Mouse (Mus musculus): Measurements from ENCODE around the gene Gm1604a. TPM values are rescaled to one million over a fixed set of nuclear protein-coding genes. Genes with fewer than 3 reads are reported as not detected.
"Not testable (repeated sequence)": the region's sequence is repeated elsewhere in the genome, so short reads cannot be mapped to it uniquely, and the experiment has no call there.

Gm1604a gene
- polyA plus RNA-seq, 1 experiment from 2014 or later = not detected

DNA sequence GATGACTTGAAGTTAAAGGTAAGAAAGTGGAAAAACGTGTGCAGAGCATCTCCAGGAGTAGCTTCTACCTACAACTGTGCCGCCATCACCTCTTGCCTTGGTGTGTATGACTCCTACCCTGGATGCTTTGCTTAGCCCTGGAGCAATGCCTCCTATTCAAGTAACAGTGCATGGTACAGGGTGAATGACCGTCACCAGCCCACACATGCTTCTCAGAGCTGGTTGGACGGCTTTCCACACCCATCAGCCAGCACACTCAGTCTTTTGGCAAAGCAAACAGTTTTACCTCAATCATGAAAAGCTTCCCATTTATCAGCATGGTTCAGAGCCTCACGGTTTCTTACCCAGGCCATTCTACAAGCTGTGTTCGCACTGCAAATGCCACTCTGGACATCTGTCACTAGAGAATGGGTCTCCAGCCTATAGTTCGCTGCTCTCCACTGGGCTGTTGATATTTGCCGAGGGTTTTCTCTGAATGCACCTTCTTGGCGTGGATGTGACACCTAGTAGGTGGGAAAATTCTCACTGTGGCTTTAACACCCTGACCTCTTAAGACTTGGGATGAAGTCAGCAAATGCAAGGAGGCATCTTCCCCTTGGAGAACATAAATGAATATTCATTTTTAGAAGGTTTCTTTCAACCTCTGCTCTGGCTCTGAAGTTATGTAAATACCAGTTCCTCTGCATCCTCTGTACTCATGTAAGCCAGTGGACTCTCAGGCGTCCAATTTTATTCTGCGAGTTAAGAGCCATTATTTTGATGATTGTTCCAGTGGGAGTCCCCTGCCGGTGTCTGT is 23.4 kb upstream of the Gm1604a start:
- not testable (repeated sequence) for ATAC-seq (ENCODE audit: low FRiP score, low TSS enrichment); H3K36me3 ChIP-seq (ENCODE audit: control insufficient read depth, insufficient read depth, low read length); H3K4me1 ChIP-seq (ENCODE audit: control insufficient read depth, insufficient read depth, low read length); H3K27me3 ChIP-seq (ENCODE audit: control insufficient read depth, insufficient read depth, low read length); H3K9ac ChIP-seq (ENCODE audit: low read depth, low read length); H3K4me3 ChIP-seq (ENCODE audit: low read length); H3K27ac ChIP-seq (ENCODE audit: low read depth, low read length); H3K4me2 ChIP-seq (replicated peaks; ENCODE audit: low read depth, low read length); H3K9me3 ChIP-seq (ENCODE audit: control insufficient read depth, low read length)
- WGBS = 51% methylated on average over 7 of the region's 12 CpGs

DNA sequence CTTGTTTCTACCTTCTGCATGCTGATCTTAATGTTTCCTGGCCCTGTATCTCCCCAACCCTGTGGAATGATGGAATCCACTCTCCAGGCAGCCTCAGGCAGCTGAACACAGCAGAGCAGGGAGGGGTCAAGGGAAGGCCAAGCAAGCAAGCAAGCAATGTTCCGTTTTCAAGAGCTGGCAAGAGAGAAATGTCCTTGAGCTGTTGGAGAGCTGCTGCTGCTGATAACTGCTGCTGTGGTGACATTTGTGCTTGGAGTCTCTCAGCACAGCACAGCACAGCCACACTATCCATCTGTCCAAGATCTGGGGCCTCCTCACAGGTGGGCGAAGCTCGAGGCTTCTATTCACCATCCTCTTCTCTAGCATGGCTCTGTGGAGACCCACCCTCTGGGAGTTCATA is 22.0 kb upstream of the Gm1604a start:
- H3K4me2 ChIP-seq (replicated peaks; ENCODE audit: low read depth, low read length); H3K27ac ChIP-seq (ENCODE audit: low read depth, low read length); H3K9ac ChIP-seq (ENCODE audit: low read depth, low read length); ATAC-seq (ENCODE audit: low FRiP score, low TSS enrichment); H3K9me3 ChIP-seq (ENCODE audit: control insufficient read depth, low read length); H3K36me3 ChIP-seq (ENCODE audit: control insufficient read depth, insufficient read depth, low read length); H3K4me1 ChIP-seq (ENCODE audit: control insufficient read depth, insufficient read depth, low read length); H3K27me3 ChIP-seq (ENCODE audit: control insufficient read depth, insufficient read depth, low read length); H3K4me3 ChIP-seq (ENCODE audit: low read length): not testable (repeated sequence)
- WGBS = no CpG with 5 or more reads among the region's 3 CpGs

DNA sequence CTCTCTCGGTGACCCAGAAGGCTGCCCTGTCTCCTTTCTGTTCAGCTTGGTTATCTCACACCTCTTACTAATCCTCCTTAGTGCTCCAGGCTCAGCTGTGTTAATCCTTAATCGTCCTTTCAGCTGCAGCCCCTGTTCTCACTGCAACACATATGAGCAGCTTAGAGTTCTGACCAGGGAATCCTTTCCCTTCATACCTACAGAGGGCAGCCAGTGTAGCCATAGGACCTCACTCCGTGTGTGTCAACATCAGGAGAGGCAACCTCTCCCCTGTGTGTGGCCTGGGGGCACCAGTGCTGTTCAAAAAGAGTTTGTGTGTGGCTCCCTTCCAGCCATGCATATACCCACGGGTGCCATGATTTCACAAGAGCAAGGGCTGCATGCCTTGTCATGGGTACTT is 19.7 kb upstream of the Gm1604a start:
- H3K36me3 ChIP-seq (ENCODE audit: control insufficient read depth, insufficient read depth, low read length); H3K27ac ChIP-seq (ENCODE audit: low read depth, low read length); H3K4me1 ChIP-seq (ENCODE audit: control insufficient read depth, insufficient read depth, low read length); H3K9me3 ChIP-seq (ENCODE audit: control insufficient read depth, low read length); H3K27me3 ChIP-seq (ENCODE audit: control insufficient read depth, insufficient read depth, low read length); ATAC-seq (ENCODE audit: low FRiP score, low TSS enrichment); H3K4me2 ChIP-seq (replicated peaks; ENCODE audit: low read depth, low read length); H3K9ac ChIP-seq (ENCODE audit: low read depth, low read length); H3K4me3 ChIP-seq (ENCODE audit: low read length): not testable (repeated sequence)
- 66% methylated on average over 3 of the region's 4 CpGs for WGBS

DNA sequence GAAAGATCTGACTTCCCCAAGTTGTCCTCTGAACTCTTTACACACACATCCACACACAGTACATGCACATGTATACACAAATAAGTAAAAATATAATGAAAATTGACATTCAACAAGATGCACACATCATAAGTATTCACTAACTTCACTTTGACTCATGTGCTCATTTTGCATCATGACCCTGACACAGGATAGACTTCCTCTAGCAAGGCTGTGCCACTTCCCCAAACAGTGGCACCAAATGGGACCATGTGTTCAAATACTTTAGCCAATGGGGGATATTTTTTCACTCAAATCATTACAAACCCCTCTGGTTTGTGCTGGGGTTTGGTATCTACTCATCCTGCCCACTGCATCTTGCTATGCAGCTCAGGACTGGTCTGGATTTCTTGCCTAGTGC is 16.5 kb upstream of the Gm1604a start:
- H3K4me1 ChIP-seq (ENCODE audit: control insufficient read depth, insufficient read depth, low read length); H3K4me2 ChIP-seq (replicated peaks; ENCODE audit: low read depth, low read length); ATAC-seq (ENCODE audit: low FRiP score, low TSS enrichment); H3K27ac ChIP-seq (ENCODE audit: low read depth, low read length); H3K4me3 ChIP-seq (ENCODE audit: low read length); H3K9me3 ChIP-seq (ENCODE audit: control insufficient read depth, low read length); H3K9ac ChIP-seq (ENCODE audit: low read depth, low read length); H3K36me3 ChIP-seq (ENCODE audit: control insufficient read depth, insufficient read depth, low read length); H3K27me3 ChIP-seq (ENCODE audit: control insufficient read depth, insufficient read depth, low read length): not testable (repeated sequence)

DNA sequence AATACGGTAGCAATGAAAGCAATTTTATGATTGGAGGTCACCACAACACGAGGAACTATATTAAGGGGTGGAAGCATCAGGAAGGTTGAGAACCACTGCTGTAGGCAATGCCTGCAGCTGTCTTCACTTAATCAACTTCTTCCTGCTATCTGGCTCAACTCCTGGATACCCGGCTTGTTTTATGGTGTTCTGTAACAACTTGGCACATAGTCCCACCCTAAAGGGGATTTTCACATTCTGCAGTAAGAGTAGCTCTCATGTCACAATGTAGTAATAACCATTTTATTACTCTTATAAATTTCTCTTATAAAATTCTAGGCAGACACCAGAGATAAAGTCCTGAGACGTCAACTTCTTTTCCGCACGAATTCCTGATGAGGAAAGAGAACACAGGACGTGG is 15.9 kb upstream of the Gm1604a start:
- no CpG with 5 or more reads among the region's 7 CpGs for WGBS
- H3K27me3 ChIP-seq (ENCODE audit: control insufficient read depth, insufficient read depth, low read length) = not testable (repeated sequence)

DNA sequence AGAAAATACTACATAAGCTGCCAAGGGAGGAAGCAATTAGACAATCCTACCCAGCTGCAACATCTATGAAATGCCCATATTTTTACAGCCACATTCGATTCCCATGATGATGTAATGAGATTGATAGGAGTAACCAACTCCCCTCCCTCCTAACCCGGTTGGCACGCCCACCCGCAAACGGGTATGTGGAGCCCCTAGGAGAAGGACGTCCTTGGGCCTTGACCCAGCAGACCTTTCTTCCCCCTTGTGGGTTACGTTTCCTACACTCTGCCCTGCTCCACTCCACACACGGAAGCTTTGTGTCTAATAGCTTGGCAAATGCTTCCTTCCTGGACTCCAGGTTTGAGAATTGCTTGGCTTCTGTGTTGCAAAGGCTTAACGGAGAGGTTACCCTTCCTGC is 15.5 kb upstream of the Gm1604a start:
- not testable (repeated sequence) for H3K4me2 ChIP-seq (replicated peaks; ENCODE audit: low read depth, low read length); H3K4me1 ChIP-seq (ENCODE audit: control insufficient read depth, insufficient read depth, low read length); H3K4me3 ChIP-seq (ENCODE audit: low read length); H3K27me3 ChIP-seq (ENCODE audit: control insufficient read depth, insufficient read depth, low read length); H3K27ac ChIP-seq (ENCODE audit: low read depth, low read length); H3K36me3 ChIP-seq (ENCODE audit: control insufficient read depth, insufficient read depth, low read length); H3K9me3 ChIP-seq (ENCODE audit: control insufficient read depth, low read length); ATAC-seq (ENCODE audit: low FRiP score, low TSS enrichment); H3K9ac ChIP-seq (ENCODE audit: low read depth, low read length)
- WGBS = 50% methylated on average over 4 of the region's 9 CpGs

More for the DNA sequence above, 15.9 kb upstream of the Gm1604a start:
- H3K4me1 ChIP-seq (ENCODE audit: control insufficient read depth, insufficient read depth, low read length); H3K4me2 ChIP-seq (replicated peaks; ENCODE audit: low read depth, low read length); H3K27ac ChIP-seq (ENCODE audit: low read depth, low read length); ATAC-seq (ENCODE audit: low FRiP score, low TSS enrichment); H3K36me3 ChIP-seq (ENCODE audit: control insufficient read depth, insufficient read depth, low read length); H3K4me3 ChIP-seq (ENCODE audit: low read length); H3K9me3 ChIP-seq (ENCODE audit: control insufficient read depth, low read length); H3K9ac ChIP-seq (ENCODE audit: low read depth, low read length): not testable (repeated sequence)

DNA sequence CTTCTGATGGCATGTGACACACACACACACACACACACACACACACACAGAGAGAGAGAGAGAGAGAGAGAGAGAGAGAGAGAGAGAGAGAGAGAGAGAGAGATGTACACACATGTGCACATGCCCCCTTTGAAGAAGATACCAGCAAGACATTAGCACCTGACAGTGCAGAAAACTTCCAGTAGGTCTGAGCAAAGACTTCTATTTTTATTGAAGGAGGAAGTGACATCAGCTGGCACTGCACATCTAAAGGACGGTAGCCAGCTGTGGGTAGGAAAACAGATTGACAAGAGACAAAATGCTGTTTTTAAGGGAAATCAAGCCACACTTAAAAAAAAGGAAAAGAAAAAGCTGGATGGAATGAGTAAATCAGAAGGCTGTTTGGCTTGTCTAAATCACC is 11.2 kb upstream of the Gm1604a start:
- not testable (repeated sequence) for ATAC-seq (ENCODE audit: low FRiP score, low TSS enrichment); H3K27ac ChIP-seq (ENCODE audit: low read depth, low read length); H3K9me3 ChIP-seq (ENCODE audit: control insufficient read depth, low read length); H3K9ac ChIP-seq (ENCODE audit: low read depth, low read length); H3K4me2 ChIP-seq (replicated peaks; ENCODE audit: low read depth, low read length); H3K4me3 ChIP-seq (ENCODE audit: low read length); H3K36me3 ChIP-seq (ENCODE audit: control insufficient read depth, insufficient read depth, low read length); H3K27me3 ChIP-seq (ENCODE audit: control insufficient read depth, insufficient read depth, low read length); H3K4me1 ChIP-seq (ENCODE audit: control insufficient read depth, insufficient read depth, low read length)
- no CpG with 5 or more reads among the region's 1 CpGs for WGBS

DNA sequence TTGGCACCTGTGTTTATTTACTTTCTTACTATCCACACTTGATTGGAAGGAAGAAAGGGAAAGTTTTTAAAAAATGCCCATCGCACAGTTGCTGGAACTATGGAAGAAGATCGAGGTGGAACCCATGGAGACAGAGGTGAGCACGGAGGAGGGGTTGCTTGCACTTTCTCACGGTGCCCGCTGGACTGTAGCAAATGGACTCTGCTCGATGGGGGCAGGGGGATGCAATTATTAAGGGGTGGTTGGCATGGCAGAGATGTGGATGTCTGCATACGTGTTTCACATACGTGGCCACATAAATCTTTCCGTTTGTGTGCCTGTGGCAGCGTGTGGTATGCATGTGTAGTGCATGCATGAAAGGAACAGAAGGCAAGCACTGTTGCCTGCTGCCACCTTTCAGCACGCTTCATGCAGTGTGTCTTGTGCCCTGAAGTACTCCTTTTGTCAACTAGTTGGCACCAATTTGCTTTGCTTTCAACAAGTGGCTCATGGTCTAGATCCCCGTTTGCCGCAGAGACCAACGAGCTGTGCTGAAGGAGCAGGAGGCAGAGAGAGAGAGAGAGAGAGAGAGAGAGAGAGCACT is 487 bp downstream of the Gm1604a start:
- not testable (repeated sequence) for H3K27me3 ChIP-seq (ENCODE audit: control insufficient read depth, insufficient read depth, low read length); H3K27ac ChIP-seq (ENCODE audit: low read depth, low read length); H3K9ac ChIP-seq (ENCODE audit: low read depth, low read length); H3K4me3 ChIP-seq (ENCODE audit: low read length); H3K9me3 ChIP-seq (ENCODE audit: control insufficient read depth, low read length); H3K4me2 ChIP-seq (replicated peaks; ENCODE audit: low read depth, low read length); H3K4me1 ChIP-seq (ENCODE audit: control insufficient read depth, insufficient read depth, low read length); H3K36me3 ChIP-seq (ENCODE audit: control insufficient read depth, insufficient read depth, low read length)
- peak; percentile 63; the same call in 1 of the 2 replicates for ATAC-seq (ENCODE audit: low FRiP score, low TSS enrichment)
- WGBS = 50% methylated on average over 3 of the region's 14 CpGs

DNA sequence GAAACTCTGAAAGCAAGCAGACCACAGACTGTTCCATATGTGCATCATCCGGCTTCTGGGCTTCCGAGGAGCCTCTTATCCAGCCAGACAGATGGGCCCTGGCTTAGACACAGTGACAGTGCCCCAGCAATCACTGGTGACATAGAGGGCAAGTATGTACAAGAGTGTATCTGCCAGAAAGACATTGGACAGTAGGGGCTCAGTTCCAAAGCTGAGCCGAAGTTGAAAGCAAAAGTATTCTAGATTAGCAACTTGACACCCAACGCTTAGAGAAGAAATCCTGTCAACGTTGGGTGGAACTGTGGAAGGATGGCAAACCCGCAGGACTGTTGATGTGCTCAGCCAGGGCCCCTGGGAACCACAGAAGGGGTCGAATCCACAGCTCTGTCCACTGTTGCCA is 4.8 kb downstream of the Gm1604a start:
- ATAC-seq (ENCODE audit: low FRiP score, low TSS enrichment); H3K27ac ChIP-seq (ENCODE audit: low read depth, low read length); H3K4me3 ChIP-seq (ENCODE audit: low read length); H3K27me3 ChIP-seq (ENCODE audit: control insufficient read depth, insufficient read depth, low read length); H3K9ac ChIP-seq (ENCODE audit: low read depth, low read length); H3K4me1 ChIP-seq (ENCODE audit: control insufficient read depth, insufficient read depth, low read length); H3K4me2 ChIP-seq (replicated peaks; ENCODE audit: low read depth, low read length); H3K9me3 ChIP-seq (ENCODE audit: control insufficient read depth, low read length); H3K36me3 ChIP-seq (ENCODE audit: control insufficient read depth, insufficient read depth, low read length): not testable (repeated sequence)
- 61% methylated on average over 5 of the region's 7 CpGs for WGBS

Measured in kidney, embryonic 14.5 days (tissue).